Mouse (Mus musculus): Measurements from ENCODE around the gene Abcd4.

GRCm38 (mm10) chr12:84640654-84641053 lies 23.4 kb upstream of the Abcd4 start, which contains the start of gene Vrtn:
- TF ChIP-seq CTCF (IDR thresholded peaks at IDR 0.05; ENCODE audit: low read depth, low read length), result no peak
- TF ChIP-seq POLR2A (IDR thresholded peaks at IDR 0.05; ENCODE audit: insufficient read depth, low read length), result no peak
